Mouse (Mus musculus): ENCODE results near the gene Gm11639.

DNA sequence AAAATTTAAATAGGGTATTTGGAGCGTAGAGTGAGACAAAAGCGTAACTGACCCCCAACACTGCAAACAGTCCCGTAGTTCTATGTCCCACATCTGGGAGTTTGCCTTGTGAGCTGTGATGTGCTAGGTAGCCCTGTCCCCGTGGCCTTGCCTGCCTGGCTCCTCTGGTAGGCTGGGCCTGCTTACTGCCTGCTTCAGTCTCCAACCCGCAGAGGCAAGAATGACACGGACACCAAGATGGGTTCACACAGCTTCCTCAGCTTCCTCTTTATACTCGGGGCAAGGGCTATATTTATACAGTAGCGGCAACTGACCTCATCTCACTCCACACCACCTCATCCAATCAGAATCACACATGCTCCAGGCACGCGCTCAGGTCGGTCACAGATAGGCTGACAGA, 10.7 kb upstream of the Gm11639 start:
- TF ChIP-seq CTCF (IDR thresholded peaks at IDR 0.05; ENCODE audit: low read depth) (no peak), EP300 (IDR thresholded peaks at IDR 0.05; ENCODE audit: low read depth) (no peak)

Data from liver, postnatal 0 days (tissue).